Mouse (Mus musculus): ENCODE results near the gene F5.

DNA sequence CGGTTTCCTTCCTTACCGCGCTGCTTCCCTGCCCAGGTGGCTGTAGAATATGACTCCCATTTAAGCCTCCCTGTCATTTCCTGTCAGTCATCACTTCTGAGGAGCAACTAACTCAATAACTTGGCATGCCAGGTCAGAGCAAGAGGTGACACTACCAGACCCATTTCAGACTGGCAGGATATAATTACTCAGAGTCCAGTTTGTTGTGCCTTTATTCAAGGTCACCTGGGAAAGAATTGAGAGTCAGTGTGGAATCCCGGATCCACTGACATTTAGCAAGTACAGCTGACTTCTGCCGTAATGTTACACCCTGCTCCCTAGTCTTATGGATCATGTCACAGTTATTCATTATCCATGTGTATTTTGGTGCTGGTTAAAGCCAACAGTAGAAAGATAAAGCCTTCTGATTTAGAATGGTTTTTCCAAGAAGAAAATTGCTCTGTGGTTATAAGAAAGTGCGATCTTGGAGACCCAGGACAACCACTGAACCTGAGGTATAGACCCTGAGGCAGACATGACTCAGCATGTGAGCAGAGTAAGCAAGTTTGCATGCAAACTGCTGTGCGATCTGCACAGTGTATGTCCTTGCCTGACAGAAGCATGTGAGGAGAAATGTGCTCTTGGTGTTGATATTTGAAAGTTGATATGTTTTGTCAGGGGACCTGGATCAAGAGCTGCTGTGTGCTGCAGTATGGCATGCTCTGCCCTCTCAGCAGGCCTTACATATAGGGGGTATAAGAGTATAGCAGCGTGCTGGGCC, 98.9 kb downstream of the F5 start:
- no peak for TF ChIP-seq CTCF (IDR thresholded peaks at IDR 0.05; ENCODE audit: control insufficient read depth, insufficient read depth, insufficient replicate concordance, low read depth, low read length)
- no peak for TF ChIP-seq POLR2A (IDR thresholded peaks at IDR 0.05; ENCODE audit: control insufficient read depth, low read depth, low read length)

Measured in testis, adult 2 months (tissue).